Mouse (Mus musculus) adipocyte (in vitro differentiated cells): ENCODE results near the gene Ccdc151.

Experiments
- DNase-seq: peaks from one replicate; pipeline ENCODE4 v3.0.0-alpha.2; 2016; ENCODE audit warnings: low spot score

Ccdc151 gene

GRCm38 (mm10) chr9:21958372-21958771 lies 44.1 kb downstream of the Ccdc151 start:
- DNase-seq: no peak

- DNase-seq: peak; percentile 98
Observed at GRCm38 (mm10) chr9:21955570-21956281, 46.7 kb downstream of the Ccdc151 start, which contains the start of gene Swsap1. Gene Swsap1, plus strand, starts transcription at chr9:21955755.

- DNase-seq: no peak
Observed at GRCm38 (mm10) chr9:21955225-21955569, 47.2 kb downstream of the Ccdc151 start.

GRCm38 (mm10) chr9:21954635-21955034 lies 47.8 kb downstream of the Ccdc151 start:
- no peak for DNase-seq

GRCm38 (mm10) chr9:21953600-21953999 lies 48.8 kb downstream of the Ccdc151 start:
- DNase-seq: no peak

GRCm38 (mm10) chr9:21951977-21952376 lies 50.5 kb downstream of the Ccdc151 start:
- no peak for DNase-seq

DNA sequence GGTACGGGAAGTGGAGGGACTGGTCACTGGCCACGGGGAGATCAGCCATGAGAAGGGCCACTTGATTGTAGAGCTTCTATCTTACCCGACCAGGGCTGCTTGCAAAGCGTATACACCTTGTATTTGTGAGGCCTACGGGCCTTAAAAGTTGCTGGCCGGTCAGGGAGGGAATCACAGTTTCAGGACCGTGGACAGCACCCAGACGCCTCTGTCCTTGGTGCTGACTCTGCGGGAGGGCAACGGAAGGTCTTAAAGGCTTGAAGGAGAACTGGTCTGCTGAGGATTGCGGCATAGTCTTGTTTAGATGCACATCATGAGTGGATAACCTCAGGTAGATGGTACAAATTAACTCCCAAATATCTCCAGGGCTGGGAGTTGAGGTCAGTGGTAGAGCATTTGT lies 52.1 kb downstream of the Ccdc151 start:
- peak; percentile 70 for DNase-seq

- no peak for DNase-seq
Observed at GRCm38 (mm10) chr9:21948790-21949189, 53.6 kb downstream of the Ccdc151 start.

DNA sequence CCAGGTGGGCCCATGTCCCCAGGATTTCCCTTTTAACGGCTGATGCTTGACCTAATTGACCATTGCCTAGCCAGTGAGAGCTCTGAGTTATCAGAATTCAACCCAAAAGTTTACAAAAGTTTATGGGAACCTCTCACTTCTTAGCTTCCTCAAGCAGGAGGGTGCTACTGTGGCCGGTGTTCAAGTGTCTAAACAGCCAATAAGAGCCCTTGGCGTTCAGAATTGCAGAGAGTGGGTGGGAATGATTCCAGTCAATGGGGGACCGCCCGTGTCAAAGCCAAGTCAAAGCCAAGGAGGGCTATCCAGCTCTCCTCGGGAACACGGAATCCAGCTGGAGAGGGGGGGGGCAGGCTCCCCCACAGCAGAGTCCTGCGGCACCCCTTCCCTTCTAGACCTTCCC lies 54.3 kb downstream of the Ccdc151 start:
- DNase-seq: no peak

GRCm38 (mm10) chr9:21947540-21948130 lies 54.8 kb downstream of the Ccdc151 start:
- no peak for DNase-seq

DNA sequence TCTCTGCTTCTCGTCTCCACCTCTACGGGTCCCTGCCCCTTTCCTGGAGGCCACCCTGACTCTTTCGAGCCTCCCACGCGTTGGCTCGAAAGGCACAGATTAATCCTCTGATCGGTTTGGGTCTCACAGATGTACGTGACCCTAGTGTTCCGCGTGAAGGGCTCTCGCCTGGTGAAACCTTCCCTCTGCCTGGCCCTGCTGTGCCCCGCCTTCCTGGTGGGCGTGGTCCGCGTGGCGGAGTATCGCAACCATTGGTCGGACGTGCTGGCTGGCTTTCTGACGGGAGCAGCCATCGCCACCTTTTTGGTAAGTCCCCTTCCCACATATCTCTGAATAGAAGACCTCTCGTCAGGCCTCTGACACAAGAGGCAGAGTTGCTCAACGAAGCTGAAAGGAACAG lies 58.2 kb downstream of the Ccdc151 start:
- no peak for DNase-seq

DNA sequence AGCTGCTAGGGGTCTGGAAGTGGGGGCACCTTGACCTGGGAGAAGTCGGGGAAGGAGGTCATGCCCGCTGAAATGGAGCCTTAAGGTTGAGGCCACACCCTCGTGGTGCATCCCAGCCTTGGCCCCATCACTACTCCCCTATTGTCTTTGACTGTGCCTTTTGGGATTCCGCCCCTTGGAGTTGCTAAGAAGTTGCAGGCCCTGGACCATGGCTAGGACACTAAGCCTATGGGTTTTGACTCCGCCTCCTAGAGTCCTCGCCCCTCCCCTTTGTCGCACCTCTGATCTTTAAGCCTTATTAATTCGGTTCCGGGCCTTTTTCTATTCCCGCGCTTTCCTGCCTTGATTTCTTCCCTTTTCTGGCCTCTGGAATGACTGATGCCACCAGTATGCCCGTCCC lies 58.8 kb downstream of the Ccdc151 start:
- DNase-seq: no peak

DNA sequence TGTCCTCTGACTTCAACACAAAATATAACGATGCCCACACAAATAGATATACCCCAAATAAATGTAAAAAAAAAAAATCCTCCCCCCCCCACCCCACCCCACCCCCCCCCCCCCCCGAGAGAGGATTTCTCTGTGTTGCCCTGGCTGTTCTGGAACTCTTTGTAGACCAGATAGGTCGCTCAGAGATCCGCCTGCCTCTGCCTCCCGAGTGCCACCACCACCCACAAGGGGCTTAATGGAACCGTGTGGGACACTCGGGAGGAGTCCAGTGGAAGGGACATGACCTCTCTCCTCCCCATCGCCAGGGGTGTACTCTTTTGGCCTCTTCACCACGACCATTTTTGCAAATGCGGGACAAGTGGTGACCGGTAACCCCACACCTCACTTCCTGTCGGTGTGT lies 59.4 kb downstream of the Ccdc151 start:
- DNase-seq: no peak
